Mouse (Mus musculus) heart, adult 2 months (tissue): ENCODE measurements around the gene Arfgap3.

ENCODE experiments used
- CTCF ChIP-seq: fragments of 200-600 bp; IDR thresholded peaks from 2 replicates; pipeline ENCODE4 v1.8.1; 2022; ENCODE audit warnings: antibody characterized with exemption, mild to moderate bottlenecking, moderate library complexity
- POLR2A ChIP-seq: fragments of 200-500 bp; IDR thresholded peaks from 2 replicates; pipeline ENCODE4 v1.6.1; 2011; ENCODE audit warnings: mild to moderate bottlenecking, low read depth, low read length, control low read depth; ENCODE audit not compliant: insufficient read depth

- no peak for TF ChIP-seq CTCF
- no peak for TF ChIP-seq POLR2A
These were observed 59.1 kb downstream of the Arfgap3 start for GRCm38 (mm10) chr15:83290899-83291298.
